Mouse (Mus musculus) E14TG2a.4 (cell line): Measurements from ENCODE around the gene Olfr286.

ENCODE experiments used
- CTCF ChIP-seq: conservative IDR thresholded peaks from 2 replicates; pipeline ENCODE4 v1.5.1; 2014; ENCODE audit warnings: low read length
- NANOG ChIP-seq: IDR thresholded peaks from 2 replicates; pipeline ENCODE4 v1.6.1; 2014; ENCODE audit warnings: borderline replicate concordance, low read length, mixed read lengths

DNA sequence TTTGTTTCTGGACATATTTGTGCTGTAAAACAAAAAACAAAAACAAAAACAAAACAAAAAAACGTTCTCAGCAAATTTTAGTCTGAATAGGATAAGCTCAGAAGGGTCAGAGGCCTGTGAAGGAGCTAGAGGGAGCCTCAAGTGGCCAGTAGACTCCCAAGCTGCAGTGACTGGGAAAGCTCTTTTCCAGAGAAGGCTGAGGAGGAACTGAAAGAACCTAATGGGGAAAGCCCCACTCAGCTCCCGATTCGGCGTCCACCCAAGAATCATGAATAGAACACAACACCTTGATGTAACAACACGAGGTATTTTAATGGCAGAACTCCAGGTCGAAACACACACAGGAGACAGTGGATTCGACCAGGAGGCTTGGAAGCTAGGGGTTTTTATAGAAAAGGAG lies 23.5 kb upstream of the Olfr286 start:
- TF ChIP-seq CTCF = no peak
- TF ChIP-seq NANOG = no peak
